Mouse (Mus musculus): ENCODE measurements around the gene Polr2l. TPM values are rescaled to one million over a fixed set of nuclear protein-coding genes. Genes with fewer than 3 reads are reported as not detected.

The Polr2l gene
- polyA plus RNA-seq, 1 experiment from 2014 or later: 60.6 TPM

Other genes with a start within 250 kb of the Polr2l start
- 63.4 and 76.7 TPM in 2 replicates for gene Phrf1, start 246.3 kb downstream of the Polr2l start, polyA plus RNA-seq (2014; fragmentation: Nextera tagmentation; extraction: Ambion mirVana)
- gene Irf7, start 208.7 kb downstream of the Polr2l start, polyA plus RNA-seq (2014; fragmentation: Nextera tagmentation; extraction: Ambion mirVana): 0.46 and 0.66 TPM in 2 replicates
- gene Cdhr5, start 198.3 kb downstream of the Polr2l start, polyA plus RNA-seq (2014; fragmentation: Nextera tagmentation; extraction: Ambion mirVana): not detected in 2 replicates
- 4.5 and 6.7 TPM in 2 replicates for gene Sct, start 196.0 kb downstream of the Polr2l start, polyA plus RNA-seq (2014; fragmentation: Nextera tagmentation; extraction: Ambion mirVana)
- 0.62 and 0.89 TPM in 2 replicates for gene Drd4, start 183.1 kb downstream of the Polr2l start, polyA plus RNA-seq (2014; fragmentation: Nextera tagmentation; extraction: Ambion mirVana)
- gene Deaf1, start 147.4 kb downstream of the Polr2l start, polyA plus RNA-seq (2014; fragmentation: Nextera tagmentation; extraction: Ambion mirVana): 53.9 and 60.8 TPM in 2 replicates
- 24.0 and 26.6 TPM in 2 replicates for gene Tmem80, start 147.4 kb downstream of the Polr2l start, polyA plus RNA-seq (2014; fragmentation: Nextera tagmentation; extraction: Ambion mirVana)
- gene Eps8l2, start 136.3 kb downstream of the Polr2l start, polyA plus RNA-seq (2014; fragmentation: Nextera tagmentation; extraction: Ambion mirVana): 3.4 and 3.5 TPM in 2 replicates
- 340 and 364 TPM in 2 replicates for gene Taldo1, start 82.9 kb downstream of the Polr2l start, polyA plus RNA-seq (2014; fragmentation: Nextera tagmentation; extraction: Ambion mirVana)
- gene Gatd1, start 61.0 kb downstream of the Polr2l start, polyA plus RNA-seq (2014; fragmentation: Nextera tagmentation; extraction: Ambion mirVana): 44.6 and 51.0 TPM in 2 replicates
- gene Cend1, start 45.6 kb downstream of the Polr2l start, polyA plus RNA-seq (2014; fragmentation: Nextera tagmentation; extraction: Ambion mirVana): 2.5 and 3.7 TPM in 2 replicates
- gene Slc25a22, start 37.2 kb downstream of the Polr2l start, polyA plus RNA-seq (2014; fragmentation: Nextera tagmentation; extraction: Ambion mirVana): 27.4 and 30.4 TPM in 2 replicates
- gene Pidd1, start 31.1 kb downstream of the Polr2l start, polyA plus RNA-seq (2014; fragmentation: Nextera tagmentation; extraction: Ambion mirVana): 9.1 and 10.1 TPM in 2 replicates
- 1,064 and 1,069 TPM in 2 replicates for gene Rplp2, start 27.8 kb downstream of the Polr2l start, polyA plus RNA-seq (2014; fragmentation: Nextera tagmentation; extraction: Ambion mirVana)
- 10.5 and 11.1 TPM in 2 replicates for gene Pnpla2, start 19.9 kb downstream of the Polr2l start, polyA plus RNA-seq (2014; fragmentation: Nextera tagmentation; extraction: Ambion mirVana)
- gene Cracr2b, start 14.0 kb downstream of the Polr2l start, polyA plus RNA-seq (2014; fragmentation: Nextera tagmentation; extraction: Ambion mirVana): 3.5 and 4.8 TPM in 2 replicates
- 39.2 and 42.4 TPM in 2 replicates for gene Cd151, start 7.7 kb downstream of the Polr2l start, polyA plus RNA-seq (2014; fragmentation: Nextera tagmentation; extraction: Ambion mirVana)
- gene Tspan4, start 108 bp upstream of the Polr2l start, polyA plus RNA-seq (2014; fragmentation: Nextera tagmentation; extraction: Ambion mirVana): 24.8 and 27.3 TPM in 2 replicates
- 25.8 and 28.0 TPM in 2 replicates for gene Chid1, start 64.7 kb upstream of the Polr2l start, polyA plus RNA-seq (2014; fragmentation: Nextera tagmentation; extraction: Ambion mirVana)
- 68.8 and 74.7 TPM in 2 replicates for gene Ap2a2, start 87.0 kb upstream of the Polr2l start, polyA plus RNA-seq (2014; fragmentation: Nextera tagmentation; extraction: Ambion mirVana)
- gene Muc6, start 180.2 kb upstream of the Polr2l start, polyA plus RNA-seq (2014; fragmentation: Nextera tagmentation; extraction: Ambion mirVana): 0.08 TPM in 2 replicates
- gene Muc2, start 215.2 kb upstream of the Polr2l start, polyA plus RNA-seq (2014; fragmentation: Nextera tagmentation; extraction: Ambion mirVana): 0.28 TPM in 1 of 2 replicates, not detected in the other